Mouse (Mus musculus) liver, adult 2 months (tissue): ENCODE measurements around the gene 1110004F10Rik. TPM values are rescaled to one million over a fixed set of nuclear protein-coding genes. Genes with fewer than 3 reads are reported as not detected.

ENCODE experiments used
- DNase-seq: peaks from one replicate; pipeline ENCODE4 v3.0.0-alpha.2; 2011; ENCODE audit warnings: low read depth, low spot score; ENCODE audit errors: extremely low read depth
- H3K27ac ChIP-seq: fragments of 200-500 bp; replicated peaks from 2 replicates; pipeline ENCODE4 v1.5.1; 2012; ENCODE audit warnings: low read depth, mild to moderate bottlenecking, control low read depth, inconsistent platforms, low read length; ENCODE audit not compliant: insufficient read depth
- H3K27me3 ChIP-seq: fragments of 200-500 bp; 2 replicates; pipeline ENCODE4 v1.6.1; 2012; ENCODE audit warnings: mild to moderate bottlenecking, moderate library complexity, low read length, inconsistent platforms; ENCODE audit not compliant: control insufficient read depth, insufficient read depth
- H3K36me3 ChIP-seq: fragments of 200-500 bp; 2 replicates; pipeline ENCODE4 v1.6.1; 2012; ENCODE audit warnings: low read length, inconsistent platforms; ENCODE audit not compliant: control insufficient read depth, insufficient read depth
- H3K4me1 ChIP-seq: fragments of 200-500 bp; 2 replicates; pipeline ENCODE4 v1.6.1; 2011; ENCODE audit warnings: low read length; ENCODE audit not compliant: control insufficient read depth, insufficient read depth
- H3K4me3 ChIP-seq: fragments of 200-500 bp; 2 replicates; pipeline ENCODE4 v1.5.1; 2011; ENCODE audit warnings: low read depth, mild to moderate bottlenecking, control low read depth, low read length, moderate library complexity; ENCODE audit not compliant: insufficient read depth
- H3K79me2 ChIP-seq: fragments of 200-500 bp; 2 replicates; pipeline ENCODE4 v1.6.1; 2012; ENCODE audit warnings: inconsistent platforms, mild to moderate bottlenecking, low read length, moderate library complexity; ENCODE audit not compliant: control insufficient read depth, insufficient read depth
- H3K9ac ChIP-seq: fragments of 200-500 bp; 2 replicates; pipeline ENCODE4 v1.6.1; 2012; ENCODE audit warnings: low read depth, mild to moderate bottlenecking, control low read depth, inconsistent platforms, low read length
- CTCF ChIP-seq: fragments of 200-500 bp; IDR thresholded peaks from 2 replicates; pipeline ENCODE4 v1.5.1; 2011; ENCODE audit warnings: low read depth, low read length, control low read depth
- POLR2A ChIP-seq: fragments of 200-500 bp; IDR thresholded peaks from 2 replicates; pipeline ENCODE4 v1.6.1; 2011; ENCODE audit warnings: low read length, control low read depth; ENCODE audit not compliant: insufficient read depth; ENCODE audit errors: extremely low read depth
- WGBS: fragments of 180-500 bp; shearing (Covaris S2); methylation state at CpG from one replicate; pipeline ENCODE4 v1.1.7; 2018; 5-methylcytosine and 5-hydroxymethylcytosine counted together
- polyA plus RNA-seq: library from polyadenylated mRNA; depleted of rRNA; stranded (reverse); fragments of >200 nt; gene quantifications from 2 replicates; pipeline ENCODE4 v1.2.3, GENCODE M21; 2012
- total RNA-seq: library from RNA; depleted of rRNA; stranded (reverse); fragments of >200 nt; gene quantifications from 2 replicates; pipeline ENCODE4 v1.2.3, GENCODE M21; 2014

1110004F10Rik gene
- total and polyA plus RNA-seq, 2 experiments, result 32.1 to 44.8 TPM

- Histone ChIP-seq H3K4me1 (peaks cover 5% of the 10 kb centered on the region; the same call in 1 of the 2 replicates), H3K9ac (no peak overlapping the region), H3K27ac (no peak overlapping the region), H3K4me3 (no peak overlapping the region), H3K36me3 (no peaks in the 10 kb centered on the region), H3K27me3 (no peaks in the 10 kb centered on the region), H3K79me2 (no peaks in the 10 kb centered on the region)
- TF ChIP-seq CTCF (no peak), POLR2A (no peak)
- 44% methylated on average over 4 of the region's 4 CpGs for WGBS
- no peak for DNase-seq
These were observed 81.5 kb downstream of the 1110004F10Rik start for GRCm38 (mm10) chr7:116120737-116121136.

GRCm38 (mm10) chr7:116121202-116121601, 82.0 kb downstream of the 1110004F10Rik start:
- Histone ChIP-seq H3K9ac (no peak overlapping the region), H3K4me1 (peaks cover 5% of the 10 kb centered on the region; the same call in 1 of the 2 replicates), H3K27me3 (no peaks in the 10 kb centered on the region), H3K4me3 (no peak overlapping the region), H3K36me3 (no peaks in the 10 kb centered on the region), H3K27ac (no peak overlapping the region), H3K79me2 (no peaks in the 10 kb centered on the region)
- WGBS, result 25% methylated on average over 11 of the region's 11 CpGs
- no peak for TF ChIP-seq CTCF
- no peak for TF ChIP-seq POLR2A
- DNase-seq, result peak; percentile 45

- Histone ChIP-seq H3K27me3 (no peaks in the 10 kb centered on the region), H3K79me2 (no peaks in the 10 kb centered on the region), H3K27ac (no peak overlapping the region), H3K4me3 (no peak overlapping the region), H3K4me1 (peaks cover 5% of the 10 kb centered on the region; the same call in 1 of the 2 replicates), H3K36me3 (no peaks in the 10 kb centered on the region), H3K9ac (no peak overlapping the region)
- TF ChIP-seq POLR2A, result no peak
- no peak for TF ChIP-seq CTCF
- WGBS, result 87% methylated on average over 13 of the region's 13 CpGs
- DNase-seq, result no peak
These were observed 83.9 kb downstream of the 1110004F10Rik start for GRCm38 (mm10) chr7:116122981-116123596.

- Histone ChIP-seq H3K36me3 (no peaks in the 10 kb centered on the region), H3K27me3 (no peaks in the 10 kb centered on the region), H3K4me3 (no peak overlapping the region), H3K4me1 (peaks cover 5% of the 10 kb centered on the region; the same call in 1 of the 2 replicates), H3K27ac (no peak overlapping the region), H3K79me2 (no peaks in the 10 kb centered on the region), H3K9ac (no peak overlapping the region)
- 80% methylated on average over 2 of the region's 2 CpGs for WGBS
- DNase-seq, result no peak
- TF ChIP-seq CTCF (no peak), POLR2A (no peak)
These were observed 84.4 kb downstream of the 1110004F10Rik start for GRCm38 (mm10) chr7:116123597-116123985.

GRCm38 (mm10) chr7:116124057-116124456, 84.9 kb downstream of the 1110004F10Rik start:
- WGBS, result 95% methylated on average over 12 of the region's 12 CpGs
- Histone ChIP-seq H3K27me3 (no peaks in the 10 kb centered on the region), H3K9ac (no peak overlapping the region), H3K4me3 (no peak overlapping the region), H3K36me3 (no peaks in the 10 kb centered on the region), H3K27ac (no peak overlapping the region), H3K4me1 (peaks cover 5% of the 10 kb centered on the region; the same call in 1 of the 2 replicates), H3K79me2 (no peaks in the 10 kb centered on the region)
- no peak for DNase-seq
- TF ChIP-seq POLR2A (no peak), CTCF (no peak)

GRCm38 (mm10) chr7:116125671-116126070, 86.5 kb downstream of the 1110004F10Rik start:
- no peak overlapping the region for H3K27ac ChIP-seq
- no peaks in the 10 kb centered on the region for H3K79me2 ChIP-seq
- H3K4me1 ChIP-seq, result peaks cover 5% of the 10 kb centered on the region; the same call in 1 of the 2 replicates
- H3K27me3 ChIP-seq, result no peaks in the 10 kb centered on the region
- no peak for DNase-seq
- no peak overlapping the region for H3K4me3 ChIP-seq
- TF ChIP-seq CTCF (no peak), POLR2A (no peak)
- 88% methylated on average over 7 of the region's 7 CpGs for WGBS
- no peak overlapping the region for H3K9ac ChIP-seq
- no peaks in the 10 kb centered on the region for H3K36me3 ChIP-seq
